In genomic region chr7:76551860-76552259, GRCm38 (mm10) we compare ENCODE assay signal across 23 mouse cellular contexts.
DNase-seq lines count a peak whose midpoint lies in the region; ATAC-seq lines count a peak whose summit lies in the region.
"Had no signal": no experiment of that assay in that cellular context is flagged by ENCODE, and none has a peak within 500 bp of the region (broad histone marks: within the 10 kb centered on the region; RNA-seq: fewer than 3 reads in every experiment).

No protein-coding gene starts in this region.

- no peak overlapping the region for H3K9ac ChIP-seq in kidney, embryonic 15.5 days
- no peak overlapping the region for H3K9ac ChIP-seq in limb, embryonic 13.5 days
- no peak overlapping the region for H3K9ac ChIP-seq in hindbrain, embryonic 11.5 days (ENCODE audit: low read depth, low read length)
- H3K9ac ChIP-seq: embryonic facial prominence, embryonic 12.5 days; embryonic facial prominence, embryonic 15.5 days; forebrain, embryonic 15.5 days; hindbrain, embryonic 13.5 days; intestine, embryonic 15.5 days had no signal

- no peaks in the 10 kb centered on the region for H3K36me3 ChIP-seq in kidney, embryonic 15.5 days
- no peaks in the 10 kb centered on the region for H3K36me3 ChIP-seq in limb, embryonic 13.5 days
- no peaks in the 10 kb centered on the region for H3K36me3 ChIP-seq in hindbrain, embryonic 11.5 days (ENCODE audit: control insufficient read depth, insufficient read depth, low read length)
- H3K36me3 ChIP-seq: embryonic facial prominence, embryonic 12.5 days; embryonic facial prominence, embryonic 15.5 days; forebrain, embryonic 15.5 days; G1E; hindbrain, embryonic 13.5 days; intestine, embryonic 15.5 days had no signal

- no peak overlapping the region for H3K27ac ChIP-seq in kidney, embryonic 15.5 days
- H3K27ac ChIP-seq in limb, embryonic 13.5 days: no peak overlapping the region
- H3K27ac ChIP-seq in hindbrain, embryonic 11.5 days (ENCODE audit: low read depth, low read length): no peak overlapping the region
- H3K27ac ChIP-seq: embryonic facial prominence, embryonic 12.5 days; embryonic facial prominence, embryonic 15.5 days; forebrain, embryonic 15.5 days; hindbrain, embryonic 13.5 days; intestine, embryonic 15.5 days had no signal

- peak; percentile 17 for DNase-seq in embryo, embryonic 11 days
- DNase-seq in embryo, embryonic 9.5 days (ENCODE audit: extremely low spot score): no peak
- no peak for DNase-seq in kidney, adult 11 months
- DNase-seq in hindbrain, embryonic 11.5 days (ENCODE audit: low spot score): no peak
- DNase-seq: adrenal gland, postnatal 10 days; adrenal gland, postnatal 36 days; B cell, adult 2 months; cerebellum, adult 18-20 months; cerebellum, adult 9-10 months; cerebellum, postnatal 14 days; gastrocnemius, postnatal 14 days; heart, adult 11 months had no signal

- WGBS in kidney, embryonic 15.5 days: 31% methylated on average over 3 of the region's 3 CpGs
- 24% methylated on average over 3 of the region's 3 CpGs for WGBS in limb, embryonic 13.5 days
- 90% methylated on average over 3 of the region's 3 CpGs for WGBS in hindbrain, embryonic 11.5 days

- no peak overlapping the region for H3K4me3 ChIP-seq in kidney, embryonic 15.5 days (replicated peaks)
- no peak overlapping the region for H3K4me3 ChIP-seq in limb, embryonic 13.5 days
- H3K4me3 ChIP-seq in hindbrain, embryonic 11.5 days (ENCODE audit: low read depth, low read length): no peak overlapping the region
- H3K4me3 ChIP-seq: embryonic facial prominence, embryonic 12.5 days; embryonic facial prominence, embryonic 15.5 days; forebrain, embryonic 15.5 days; hindbrain, embryonic 13.5 days; intestine, embryonic 15.5 days had no signal

- no peaks in the 10 kb centered on the region for H3K27me3 ChIP-seq in kidney, embryonic 15.5 days
- peaks cover 3% of the 10 kb centered on the region; the same call in 1 of the 2 replicates for H3K27me3 ChIP-seq in limb, embryonic 13.5 days
- H3K27me3 ChIP-seq in hindbrain, embryonic 11.5 days (ENCODE audit: control insufficient read depth, insufficient read depth, low read length): no peaks in the 10 kb centered on the region
- H3K27me3 ChIP-seq: embryonic facial prominence, embryonic 12.5 days; embryonic facial prominence, embryonic 15.5 days; forebrain, embryonic 15.5 days; hindbrain, embryonic 13.5 days; intestine, embryonic 15.5 days; Patski had no signal

- H3K9me3 ChIP-seq in kidney, embryonic 15.5 days (replicated peaks): no peaks in the 10 kb centered on the region
- H3K9me3 ChIP-seq in limb, embryonic 13.5 days: no peaks in the 10 kb centered on the region
- no peaks in the 10 kb centered on the region for H3K9me3 ChIP-seq in hindbrain, embryonic 11.5 days (ENCODE audit: control insufficient read depth, low read length)
- H3K9me3 ChIP-seq: embryonic facial prominence, embryonic 12.5 days; embryonic facial prominence, embryonic 15.5 days; forebrain, embryonic 15.5 days; G1E; hindbrain, embryonic 13.5 days; intestine, embryonic 15.5 days had no signal

- ATAC-seq in kidney, embryonic 15.5 days (replicated peaks; ENCODE audit: low FRiP score): peak; percentile 62
- peak; percentile 49; the same call in 1 of the 2 replicates for ATAC-seq in limb, embryonic 13.5 days (ENCODE audit: low FRiP score, low read depth)
- no peak for ATAC-seq in hindbrain, embryonic 11.5 days (ENCODE audit: low FRiP score)
- ATAC-seq: forebrain, embryonic 15.5 days; hindbrain, embryonic 16.5 days; intestine, embryonic 15.5 days; Patski had no signal

- H3K4me2 ChIP-seq in kidney, embryonic 15.5 days: no peak overlapping the region
- H3K4me2 ChIP-seq in limb, embryonic 13.5 days (replicated peaks): no peak overlapping the region
- no peak overlapping the region for H3K4me2 ChIP-seq in hindbrain, embryonic 11.5 days (replicated peaks; ENCODE audit: low read depth, low read length)
- H3K4me2 ChIP-seq: embryonic facial prominence, embryonic 12.5 days; embryonic facial prominence, embryonic 15.5 days; forebrain, embryonic 15.5 days; heart, embryonic 11.5 days; hindbrain, embryonic 13.5 days; intestine, embryonic 15.5 days had no signal

- H3K4me1 ChIP-seq in kidney, embryonic 15.5 days: peaks cover 5% of the 10 kb centered on the region; the same call in 1 of the 2 replicates
- peaks cover 14% of the 10 kb centered on the region; the same call in 1 of the 2 replicates for H3K4me1 ChIP-seq in limb, embryonic 13.5 days
- no peaks in the 10 kb centered on the region for H3K4me1 ChIP-seq in hindbrain, embryonic 11.5 days (replicated peaks; ENCODE audit: control insufficient read depth, insufficient read depth, low read length)
- H3K4me1 ChIP-seq: embryonic facial prominence, embryonic 12.5 days; embryonic facial prominence, embryonic 15.5 days; forebrain, embryonic 15.5 days; hindbrain, embryonic 13.5 days; intestine, embryonic 15.5 days had no signal
